Mouse (Mus musculus) left cerebral cortex, adult 11 months (tissue): ENCODE data around the gene Etv4.

ENCODE experiments used
- DNase-seq: peaks from one replicate; pipeline ENCODE4 v3.0.0; 2022; ENCODE audit warnings: low spot score

Etv4 gene

DNA sequence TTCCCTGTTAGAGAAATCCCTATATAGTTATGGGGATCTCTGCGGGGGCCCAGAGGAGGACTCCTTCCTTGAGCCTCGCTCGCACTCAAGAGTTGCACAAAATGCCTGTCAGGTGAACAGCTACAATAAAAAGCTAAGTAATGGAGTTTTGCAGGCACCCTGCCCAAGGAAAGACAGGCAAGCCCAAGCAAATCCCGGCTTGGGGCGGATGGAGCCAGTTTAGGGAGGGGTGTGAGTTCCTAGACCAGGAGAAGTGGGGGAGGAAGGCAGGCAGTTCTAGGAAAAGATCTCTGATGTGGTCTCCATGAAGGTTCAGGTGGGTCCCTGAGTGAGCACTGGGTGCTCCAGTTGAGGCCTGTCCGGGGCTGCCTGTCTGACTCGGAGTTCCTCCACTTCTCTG is 1.5 kb upstream of the Etv4 start:
- no peak for DNase-seq

DNA sequence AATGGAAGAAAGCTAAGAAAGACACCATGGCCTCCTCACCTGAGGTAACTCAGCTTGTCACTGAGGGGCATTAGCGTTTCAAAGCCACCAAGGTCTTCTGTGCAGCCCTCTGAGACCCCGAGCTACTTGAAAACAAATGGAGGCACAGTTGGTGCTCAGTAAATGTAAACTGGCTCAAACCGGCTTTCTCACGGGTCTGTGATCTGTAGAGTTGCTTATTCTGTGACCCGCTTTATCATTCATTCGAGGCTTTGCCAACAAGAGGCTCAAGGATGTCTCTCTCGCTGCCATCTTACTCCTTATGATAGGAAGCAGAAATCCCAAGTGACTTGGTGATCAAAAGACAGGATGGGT is 658 bp upstream of the Etv4 start:
- no peak for DNase-seq

DNA sequence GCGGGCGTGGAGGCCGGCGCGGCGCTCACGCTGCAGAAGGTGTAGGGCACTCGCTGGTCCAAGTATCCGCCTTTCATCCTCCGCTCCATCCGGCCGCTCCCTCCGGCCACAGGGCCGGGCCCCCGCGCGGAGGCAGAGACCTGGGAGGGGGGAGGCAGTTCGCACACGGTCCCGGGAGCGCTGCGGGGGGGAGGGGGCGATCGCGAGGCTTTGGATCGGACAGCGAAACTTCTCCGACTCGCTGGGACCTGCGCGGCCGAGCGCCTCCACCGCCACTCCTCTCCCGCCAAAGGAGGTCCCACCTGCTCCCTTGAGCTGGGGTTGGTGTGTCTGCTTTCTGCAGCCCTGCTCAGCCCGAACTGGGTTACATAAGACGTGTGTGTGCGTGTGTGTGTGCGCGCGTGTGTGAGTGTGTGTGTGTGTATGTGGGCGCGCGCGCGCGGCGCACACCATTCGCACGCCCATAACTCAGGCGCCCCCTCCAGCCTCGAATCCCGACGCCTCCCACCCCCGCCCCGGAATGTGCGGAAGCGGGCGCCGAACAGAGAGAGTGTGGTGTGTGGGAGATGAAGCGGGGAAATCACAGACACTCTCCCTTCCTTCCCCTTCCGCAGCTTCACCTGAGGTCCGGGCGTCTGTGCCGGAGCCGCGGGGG is 556 bp downstream of the Etv4 start:
- DNase-seq = peak; percentile 26

DNA sequence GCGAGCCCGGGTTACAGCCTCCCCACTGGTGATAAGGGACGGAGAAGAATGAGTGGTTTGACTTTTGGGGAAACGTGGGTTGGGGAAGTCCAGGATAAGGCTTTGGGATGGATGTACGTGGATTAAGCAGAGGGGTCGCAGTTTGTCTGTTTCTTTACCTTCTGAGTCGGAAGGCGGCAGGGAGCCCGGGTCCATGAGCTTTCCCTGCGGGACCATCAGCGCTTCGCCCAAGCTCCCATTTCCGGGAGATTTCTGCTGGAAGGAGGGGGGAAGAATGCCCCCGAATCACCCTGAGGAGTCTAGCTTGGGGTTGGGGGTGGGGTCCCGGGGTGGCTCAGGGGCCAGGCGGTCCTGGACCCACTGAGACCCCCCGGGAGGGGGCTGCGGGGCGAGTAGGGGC is 1.1 kb downstream of the Etv4 start:
- no peak for DNase-seq

DNA sequence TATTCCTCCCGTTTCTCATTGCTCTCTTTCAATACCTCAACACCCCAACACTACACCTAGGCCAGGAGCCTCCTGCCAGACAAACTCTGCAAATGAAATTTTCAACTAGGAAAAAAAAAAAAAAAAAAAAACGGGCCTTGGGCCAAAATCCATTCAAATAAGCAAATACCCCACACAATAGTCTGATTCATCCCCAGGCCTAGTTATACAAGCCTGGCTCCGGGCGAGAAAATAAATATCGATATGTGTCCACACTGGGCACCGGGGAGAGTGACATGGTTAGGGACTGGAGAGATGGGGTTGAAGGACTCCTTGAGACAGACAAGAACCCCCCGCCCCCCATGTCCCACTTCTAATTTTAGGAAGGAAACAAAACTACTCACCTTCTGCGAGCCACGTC is 1.6 kb downstream of the Etv4 start:
- no peak for DNase-seq

DNA sequence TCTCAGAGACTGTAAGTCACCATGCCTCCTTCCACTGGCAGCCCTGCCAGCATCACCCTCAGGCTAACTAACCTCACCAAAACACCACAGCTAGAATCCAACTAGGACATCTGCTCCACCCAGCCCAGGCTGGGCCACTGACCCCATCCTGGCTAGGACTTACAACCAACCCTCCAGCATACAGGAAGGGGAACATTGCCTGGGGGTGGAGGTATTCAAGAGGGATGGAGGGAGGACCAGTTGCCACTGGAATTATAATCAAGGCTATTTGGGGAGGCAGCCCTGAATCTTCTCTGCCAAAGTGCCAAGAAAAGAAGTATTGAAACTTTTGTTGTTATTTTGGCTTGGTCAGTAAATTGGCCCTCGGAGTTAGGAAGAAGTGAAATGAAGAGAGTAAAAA is 2.0 kb downstream of the Etv4 start:
- no peak for DNase-seq

DNA sequence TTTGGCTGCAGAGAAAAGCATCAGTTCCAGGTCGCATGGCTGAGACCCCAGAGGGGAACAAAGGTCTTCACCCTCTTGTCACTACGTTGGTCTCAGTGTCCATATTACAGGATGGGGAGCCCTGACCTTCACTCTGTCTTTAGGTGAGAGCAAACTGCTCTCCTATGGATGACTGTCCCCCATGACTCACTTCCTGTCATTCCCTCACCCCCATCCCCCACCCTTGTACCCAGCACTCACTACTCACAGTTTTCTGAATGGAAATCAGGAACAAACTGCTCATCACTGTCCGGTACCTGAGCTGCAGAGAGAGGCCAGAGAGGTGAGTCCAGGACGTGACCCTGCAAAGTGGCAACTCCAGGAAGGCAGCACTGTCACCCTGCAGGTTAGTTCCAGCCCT is 8.3 kb downstream of the Etv4 start:
- no peak for DNase-seq

DNA sequence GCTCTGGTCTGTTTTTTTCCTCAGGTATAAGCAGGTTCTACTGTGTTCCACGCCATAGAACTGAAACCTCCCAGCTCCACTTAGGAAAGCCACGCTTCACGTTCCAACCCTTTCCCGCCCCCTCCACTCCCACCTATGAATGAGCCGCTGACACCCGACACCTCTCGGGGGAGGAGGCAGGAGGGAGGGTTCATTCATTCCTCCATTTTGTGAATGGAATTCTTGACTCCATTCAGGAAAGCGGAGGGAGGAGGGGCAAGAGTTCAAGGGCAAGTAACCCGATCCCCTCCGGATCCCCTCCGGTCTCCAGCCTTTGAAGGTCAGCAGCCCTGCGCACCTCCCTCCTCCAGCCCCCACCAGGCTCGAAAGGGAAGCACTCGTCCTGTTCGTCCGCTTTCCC is 12.7 kb downstream of the Etv4 start:
- DNase-seq = no peak

DNA sequence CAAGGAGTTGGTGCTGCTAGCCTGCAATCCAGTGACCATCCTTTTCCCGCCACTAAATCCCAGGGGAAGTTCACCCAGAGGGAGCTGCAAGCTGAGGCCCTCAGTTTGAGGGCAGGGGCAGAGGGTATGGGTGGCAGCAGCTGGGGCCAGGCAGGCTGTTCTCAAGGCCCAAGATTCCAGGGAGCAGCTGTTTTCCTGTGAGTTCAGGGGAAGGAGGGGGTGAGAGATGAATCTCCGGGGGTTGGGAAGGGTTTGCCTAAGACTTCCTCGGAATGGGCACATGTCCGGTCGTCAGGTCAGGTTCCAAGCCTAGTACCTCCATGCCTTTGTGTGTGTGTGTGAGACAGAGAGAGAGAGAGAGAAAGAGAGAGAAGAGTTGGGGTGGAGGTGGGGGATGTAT is 13.1 kb downstream of the Etv4 start:
- no peak for DNase-seq

DNA sequence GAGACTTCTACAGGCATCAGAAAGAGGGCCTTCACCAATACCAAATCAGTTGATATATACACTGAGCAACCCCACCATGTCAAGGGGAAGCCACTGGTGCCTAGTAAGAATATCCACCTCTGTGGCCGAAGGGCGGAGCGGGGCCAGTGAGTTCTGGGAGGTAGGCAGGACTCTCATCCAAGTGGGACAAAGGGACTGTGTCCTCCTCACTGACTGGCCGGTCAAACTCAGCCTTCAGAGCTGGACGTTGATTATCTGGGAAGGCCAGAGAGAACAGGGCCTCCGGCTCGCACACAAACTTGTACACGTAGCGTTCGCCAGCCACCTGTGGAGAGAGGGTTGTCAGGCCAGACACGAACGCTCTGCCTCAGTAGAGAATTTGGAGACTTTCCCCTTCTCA is 14.9 kb downstream of the Etv4 start:
- no peak for DNase-seq

DNA sequence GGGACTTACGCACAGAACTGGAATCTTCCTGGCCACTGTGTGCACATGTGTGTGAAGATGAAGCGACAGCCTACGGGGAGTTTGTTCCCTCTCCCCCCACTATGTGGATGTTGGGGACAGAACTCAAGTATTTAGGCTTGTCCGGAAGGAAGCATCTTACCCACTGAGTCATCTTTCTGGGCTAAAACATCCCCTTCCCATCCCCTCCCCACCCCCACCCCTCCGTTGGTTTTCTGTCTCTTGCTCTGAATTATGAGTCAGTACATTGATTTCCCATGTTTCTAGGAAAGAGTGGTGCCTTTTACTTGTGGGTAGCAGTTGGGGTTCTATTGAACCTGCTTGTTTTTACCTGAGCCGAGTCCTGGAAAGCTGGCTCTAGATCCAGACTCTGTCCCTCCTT is 16.4 kb downstream of the Etv4 start:
- DNase-seq = no peak

DNA sequence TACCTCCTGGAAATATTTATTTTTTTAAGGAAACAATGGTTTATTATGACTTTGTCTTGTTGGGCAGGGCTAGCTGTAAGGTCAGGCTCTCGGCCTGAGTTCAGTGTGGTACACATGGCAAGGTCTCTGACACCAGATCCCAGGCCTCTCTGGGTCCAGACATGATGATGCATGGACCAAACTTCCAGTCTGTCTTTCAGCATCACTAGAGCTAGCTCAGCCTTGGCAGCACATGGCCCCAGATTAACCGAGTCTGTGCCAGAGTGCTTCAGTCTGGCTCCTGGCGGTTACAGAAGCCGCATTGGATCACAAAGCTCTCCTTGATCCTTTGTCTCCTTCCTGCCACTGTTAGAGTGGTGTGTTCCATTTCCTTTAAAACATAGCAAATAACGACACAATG is 17.8 kb downstream of the Etv4 start:
- no peak for DNase-seq

DNA sequence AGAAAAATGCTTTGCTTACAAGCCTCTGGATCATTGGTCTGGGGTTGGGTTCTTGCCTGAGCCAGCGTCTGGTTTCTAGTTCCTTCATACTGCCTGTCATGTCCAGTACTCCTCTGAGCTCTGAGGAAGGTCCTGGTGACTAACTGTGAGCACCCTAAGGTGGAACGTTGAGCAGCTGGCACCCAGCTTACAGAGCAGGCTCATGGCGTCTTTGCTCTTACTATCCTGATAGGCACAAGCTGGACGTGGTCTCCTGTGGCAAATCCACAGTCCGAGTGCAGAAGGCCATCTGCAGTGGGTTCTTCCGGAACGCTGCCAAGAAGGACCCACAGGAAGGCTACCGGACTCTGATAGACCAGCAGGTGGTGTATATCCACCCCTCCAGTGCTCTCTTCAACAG is 20.6 kb downstream of the Etv4 start:
- no peak for DNase-seq

DNA sequence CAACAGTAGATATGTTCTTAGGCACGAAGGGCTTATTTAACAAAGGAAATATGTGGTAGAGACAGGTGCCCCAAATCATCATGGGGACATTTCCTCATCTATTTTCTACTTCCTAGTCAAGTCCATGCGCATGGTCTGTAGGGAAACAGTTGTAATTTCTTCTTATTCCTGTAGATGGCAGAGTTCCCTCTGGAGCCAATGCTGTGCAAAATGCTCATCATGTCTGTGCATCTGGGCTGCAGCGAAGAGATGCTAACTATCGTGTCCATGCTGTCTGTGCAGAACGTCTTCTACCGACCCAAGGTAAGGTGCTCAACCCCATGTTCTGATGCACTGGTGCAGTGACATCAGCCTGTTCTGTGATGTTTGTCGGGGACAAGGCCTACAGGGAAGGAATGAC is 21.4 kb downstream of the Etv4 start:
- peak; percentile 52 for DNase-seq

DNA sequence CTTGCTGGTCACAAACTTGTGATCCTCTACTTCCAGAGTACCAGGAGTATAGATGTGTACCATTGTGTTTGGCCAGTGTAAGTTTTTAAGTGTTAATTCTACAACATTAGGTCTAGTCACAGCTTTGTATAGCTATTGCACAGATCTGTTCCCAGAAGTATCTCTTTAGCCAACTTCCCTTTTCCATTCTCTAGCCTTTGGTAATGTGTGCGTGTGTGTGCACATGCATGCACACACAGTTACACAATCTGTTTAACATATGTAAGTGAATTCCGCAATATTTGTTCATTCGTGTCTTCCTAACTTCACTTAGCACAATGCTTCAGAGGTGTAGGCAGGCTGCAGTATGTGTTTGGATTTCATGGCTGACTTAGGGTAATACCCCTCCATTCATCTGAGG is 25.6 kb downstream of the Etv4 start:
- no peak for DNase-seq

DNA sequence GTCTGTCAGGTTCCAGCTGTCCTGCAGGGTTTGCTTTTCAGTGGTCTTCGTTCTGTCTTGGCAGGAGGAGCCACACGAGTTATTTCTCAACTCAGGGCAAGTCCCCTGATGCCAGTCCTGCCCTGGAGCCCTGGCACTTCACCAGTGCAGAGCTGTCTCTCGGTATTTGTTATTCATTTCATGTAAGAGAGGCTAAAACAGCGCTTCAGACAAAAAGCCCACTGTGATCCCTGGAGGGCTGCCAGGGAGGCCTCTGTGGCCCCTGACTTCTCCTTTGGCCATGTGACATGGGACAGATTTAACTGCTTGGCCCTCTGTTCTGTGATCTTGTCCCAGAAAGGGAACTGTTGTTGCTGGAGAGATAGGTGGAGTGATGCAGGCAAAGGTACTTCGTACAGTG is 26.7 kb downstream of the Etv4 start:
- DNase-seq = peak; percentile 37

DNA sequence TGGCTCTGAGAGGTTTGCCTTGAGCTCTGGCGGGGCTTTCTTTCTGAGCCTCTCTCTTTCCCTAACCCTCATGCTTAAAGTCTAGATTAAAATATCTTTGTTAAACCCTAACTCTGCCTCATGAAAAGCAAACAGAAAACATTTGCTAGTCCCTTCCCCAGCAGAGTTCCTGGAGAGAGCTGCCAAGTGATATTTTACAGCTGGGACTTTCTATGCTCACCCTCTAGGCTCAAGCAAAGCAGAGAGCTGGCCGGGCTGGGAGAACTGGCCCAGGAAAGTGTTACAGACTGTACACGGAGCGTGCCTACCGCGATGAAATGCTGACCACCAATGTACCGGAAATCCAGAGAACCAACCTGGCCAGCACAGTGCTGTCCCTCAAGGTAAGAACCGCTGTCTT is 27.8 kb downstream of the Etv4 start:
- no peak for DNase-seq

DNA sequence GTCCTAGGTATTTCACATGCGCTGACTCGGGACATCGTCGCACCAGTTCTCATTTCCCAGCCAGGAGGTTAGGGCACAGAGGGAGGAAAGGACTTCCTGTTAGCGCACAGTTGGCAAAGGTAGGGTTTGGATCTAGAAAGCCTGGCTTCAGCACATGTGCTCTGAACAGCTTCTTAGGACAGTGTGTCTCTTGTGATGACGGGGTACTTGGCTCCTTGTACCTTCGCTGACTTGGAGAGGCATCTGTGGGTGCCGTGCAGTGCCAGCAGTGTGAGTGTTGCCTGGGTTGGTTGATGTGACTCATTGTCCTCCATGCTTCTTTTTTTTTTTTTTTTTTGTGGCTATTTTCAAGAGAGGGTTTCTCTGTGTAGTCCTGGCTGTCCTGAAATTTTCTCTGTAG is 28.6 kb downstream of the Etv4 start:
- no peak for DNase-seq

DNA sequence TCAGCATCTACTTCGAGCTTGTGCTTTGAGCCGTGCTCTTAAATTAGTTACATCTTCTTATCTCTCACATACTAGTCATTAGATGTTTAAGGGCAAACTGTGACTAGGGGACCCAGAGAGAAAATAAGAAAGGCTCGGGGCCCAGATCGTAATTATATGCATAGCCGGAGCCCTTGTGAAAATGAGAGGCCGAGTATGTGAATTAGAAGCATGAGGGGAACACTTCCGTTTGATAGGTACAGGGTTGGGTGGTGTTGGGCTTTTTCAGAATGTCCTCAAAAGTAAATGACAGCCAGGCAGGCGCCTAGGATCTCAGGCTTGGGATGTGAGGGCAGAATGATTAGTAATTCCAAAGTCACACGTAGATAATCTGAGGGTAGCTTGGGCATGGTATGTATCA is 51.6 kb downstream of the Etv4 start:
- DNase-seq = no peak

DNA sequence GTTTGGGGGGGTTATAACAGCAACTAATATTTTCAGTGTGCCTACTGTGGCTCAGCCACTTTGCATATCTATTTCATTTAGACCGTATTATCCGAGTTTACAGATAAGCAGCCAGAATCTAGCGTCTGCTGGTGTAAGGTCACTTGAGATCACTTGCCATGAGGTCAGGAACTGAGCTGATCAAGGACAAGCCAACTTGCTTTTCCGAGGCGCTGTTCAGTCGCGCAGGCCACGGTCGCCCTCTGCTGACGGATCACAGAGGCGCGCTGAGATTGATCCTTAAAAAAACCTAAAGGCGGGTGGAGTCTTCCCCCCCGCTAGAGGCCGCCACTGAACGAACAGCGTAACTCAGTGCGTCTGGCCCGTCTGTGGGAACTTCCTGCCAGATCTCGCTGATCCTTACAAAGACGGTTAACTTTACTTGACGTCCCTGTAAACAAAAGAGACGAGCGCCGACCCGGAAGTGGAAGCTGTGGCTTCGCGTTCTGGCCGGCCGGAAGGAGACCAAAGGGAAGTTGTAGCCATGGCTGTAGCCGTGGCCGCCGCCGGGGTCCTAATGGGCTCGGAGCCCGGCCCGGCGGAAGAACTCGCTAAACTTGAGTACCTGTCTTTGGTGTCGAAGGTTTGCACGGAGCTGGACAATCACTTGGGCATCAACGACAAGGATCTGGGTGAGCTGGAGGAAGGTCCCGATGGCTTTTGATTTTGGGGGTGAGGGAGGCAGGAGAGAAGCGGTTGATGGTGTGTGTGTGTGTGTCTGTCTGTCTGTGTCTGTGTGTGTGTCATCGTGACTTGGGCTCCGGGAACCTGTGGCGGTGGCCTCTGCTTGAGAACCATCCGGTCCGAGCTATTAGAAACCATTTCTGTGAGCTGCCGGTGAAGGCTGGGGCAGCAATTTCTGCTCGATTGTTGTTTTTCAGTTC is 52.4 kb downstream of the Etv4 start, which contains the start of gene Dhx8:
TSS of gene Dhx8 (plus strand) at position 402 of the 923 bp plus-strand sequence.
- DNase-seq = peak; percentile 96

DNA sequence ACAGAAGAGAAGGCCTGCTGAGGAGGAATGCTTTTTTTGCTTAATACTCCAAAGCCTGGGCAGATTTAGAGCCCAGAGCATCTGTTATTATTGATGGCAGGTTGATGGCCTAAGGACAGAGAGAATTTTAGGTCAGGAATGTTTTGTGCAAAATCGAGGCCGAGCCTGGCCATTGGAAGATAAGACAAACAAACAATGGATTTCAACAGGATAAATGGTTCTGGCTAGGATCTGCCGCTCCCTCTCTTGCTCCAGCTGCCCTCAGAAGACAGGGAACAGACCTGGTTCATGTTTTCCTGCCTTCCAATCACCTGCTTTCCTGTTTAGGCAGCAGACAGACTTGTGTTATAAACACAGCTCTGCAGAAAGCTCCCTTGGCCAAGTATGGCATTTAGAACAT is 55.9 kb downstream of the Etv4 start:
- DNase-seq = no peak

DNA sequence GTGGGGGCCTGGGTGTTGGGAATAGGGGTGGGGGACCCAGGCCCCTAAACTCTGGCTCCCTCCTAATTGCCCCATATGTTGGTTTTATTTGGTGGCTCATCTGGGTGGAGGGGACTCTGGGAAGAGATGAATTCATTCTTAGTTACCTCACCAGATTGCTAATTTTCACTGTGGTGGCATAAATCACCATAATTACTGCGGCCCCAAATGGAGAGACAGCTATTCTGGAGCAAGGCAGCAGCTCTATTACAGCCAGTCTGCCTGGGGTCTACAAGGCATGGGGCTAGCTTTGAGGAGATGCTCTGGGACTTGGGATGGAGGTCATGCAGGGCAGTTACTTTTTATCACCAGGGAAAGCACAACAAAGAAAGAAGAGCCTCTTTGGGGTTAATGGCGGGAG is 58.4 kb downstream of the Etv4 start:
- no peak for DNase-seq

DNA sequence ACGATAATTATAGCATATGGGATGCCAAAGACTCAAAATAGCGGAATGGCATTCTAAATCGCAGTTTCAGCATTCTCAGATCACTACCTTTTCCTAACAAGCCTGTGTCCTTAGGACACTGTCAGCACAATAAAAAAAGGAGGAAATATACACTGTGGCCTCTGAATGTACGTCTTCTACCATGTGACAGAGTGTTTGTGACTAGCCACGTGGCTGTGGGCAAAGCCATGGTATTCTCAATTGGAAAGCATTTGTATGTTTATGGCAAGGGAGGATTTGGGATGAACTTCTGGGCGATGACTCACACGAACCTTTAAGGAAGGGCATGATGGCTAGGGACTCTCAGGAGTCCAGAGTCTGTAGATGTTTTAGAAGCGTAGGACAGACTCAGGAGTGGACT is 60.1 kb downstream of the Etv4 start:
- DNase-seq = no peak

DNA sequence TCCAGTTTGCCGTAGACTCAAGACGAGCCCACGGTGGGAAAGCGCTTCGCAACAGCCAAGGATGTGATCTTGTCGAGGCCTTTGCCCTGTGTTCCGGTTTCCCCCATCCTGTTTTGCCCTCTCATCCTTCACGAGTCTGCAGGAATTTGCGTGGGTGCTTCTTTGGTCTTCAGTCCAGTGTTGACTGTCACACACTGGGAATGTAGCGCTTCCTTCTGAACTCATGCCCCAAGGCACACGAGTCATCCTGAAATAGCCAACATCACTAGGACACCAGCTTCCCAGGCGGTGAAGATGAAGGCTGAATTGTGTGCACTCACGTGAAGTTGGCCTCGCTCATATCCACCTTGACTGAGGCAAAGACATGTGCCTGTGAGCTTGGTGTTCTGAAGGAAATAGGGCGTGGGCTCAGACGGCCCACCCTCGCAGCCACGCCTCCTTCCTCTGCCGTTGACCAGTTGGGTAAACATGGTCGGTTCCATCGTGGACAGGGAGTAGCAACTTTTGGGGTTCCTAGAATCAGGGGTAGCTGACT is 65.1 kb downstream of the Etv4 start:
- no peak for DNase-seq
